Mouse (Mus musculus): Measurements from ENCODE around the gene Kctd12. TPM values are rescaled to one million over a fixed set of nuclear protein-coding genes. Genes with fewer than 3 reads are reported as not detected.
A peak's percentile ranks its signal among the peaks of the same experiment; 100 is the strongest.

Kctd12 gene
- polyA plus RNA-seq, 1 experiment, result 1.7 TPM

- H3K9ac ChIP-seq (ENCODE audit: low read depth, poor library complexity, severe bottlenecking), result no peak overlapping the region
- TF ChIP-seq POLR2A (IDR thresholded peaks at IDR 0.05; ENCODE audit: insufficient read depth, low read length), result no peak
- no peak for TF ChIP-seq EP300 (IDR thresholded peaks at IDR 0.05; ENCODE audit: insufficient read depth, low read depth, low read length)
- TF ChIP-seq CTCF (IDR thresholded peaks at IDR 0.05; ENCODE audit: low read depth, low read length), result no peak
- no peaks in the 10 kb centered on the region for H3K36me3 ChIP-seq (ENCODE audit: control insufficient read depth, insufficient read depth, low read length, poor library complexity, severe bottlenecking)
- no peaks in the 10 kb centered on the region for H3K4me1 ChIP-seq (ENCODE audit: control insufficient read depth, insufficient read depth, low read length)
- H3K27me3 ChIP-seq (ENCODE audit: control insufficient read depth, insufficient read depth, low read length, poor library complexity, severe bottlenecking), result peaks cover 6% of the 10 kb centered on the region
- H3K9me3 ChIP-seq (replicated peaks; ENCODE audit: control insufficient read depth, insufficient read depth, low read length, poor library complexity, severe bottlenecking), result no peaks in the 10 kb centered on the region
- H3K27ac ChIP-seq (ENCODE audit: insufficient read depth, low read length), result no peak overlapping the region
- H3K4me3 ChIP-seq (ENCODE audit: low read depth, low read length), result no peak overlapping the region
These were observed 1.2 kb upstream of the Kctd12 start for GRCm38 (mm10) chr14:102983686-102984085.

GRCm38 (mm10) chr14:102982016-102982626 is 316 bp downstream of the Kctd12 start:
- TF ChIP-seq POLR2A (IDR thresholded peaks at IDR 0.05; ENCODE audit: insufficient read depth, low read length) (no peak), CTCF (IDR thresholded peaks at IDR 0.05; ENCODE audit: low read depth, low read length) (no peak)
- Histone ChIP-seq H3K9me3 (replicated peaks; ENCODE audit: control insufficient read depth, insufficient read depth, low read length, poor library complexity, severe bottlenecking) (no peaks in the 10 kb centered on the region), H3K36me3 (ENCODE audit: control insufficient read depth, insufficient read depth, low read length, poor library complexity, severe bottlenecking) (no peaks in the 10 kb centered on the region), H3K9ac (ENCODE audit: low read depth, poor library complexity, severe bottlenecking) (peak overlapping the region; percentile 71), H3K27me3 (ENCODE audit: control insufficient read depth, insufficient read depth, low read length, poor library complexity, severe bottlenecking) (peaks cover 6% of the 10 kb centered on the region), H3K27ac (ENCODE audit: insufficient read depth, low read length) (no peak overlapping the region), H3K4me1 (ENCODE audit: control insufficient read depth, insufficient read depth, low read length) (no peaks in the 10 kb centered on the region), H3K4me3 (ENCODE audit: low read depth, low read length) (peak overlapping the region; percentile 61)

- no peak overlapping the region for H3K27ac ChIP-seq (ENCODE audit: insufficient read depth, low read length)
- no peak for TF ChIP-seq CTCF (IDR thresholded peaks at IDR 0.05; ENCODE audit: low read depth, low read length)
These were observed 909 bp downstream of the Kctd12 start for GRCm38 (mm10) chr14:102981441-102982015.

DNA sequence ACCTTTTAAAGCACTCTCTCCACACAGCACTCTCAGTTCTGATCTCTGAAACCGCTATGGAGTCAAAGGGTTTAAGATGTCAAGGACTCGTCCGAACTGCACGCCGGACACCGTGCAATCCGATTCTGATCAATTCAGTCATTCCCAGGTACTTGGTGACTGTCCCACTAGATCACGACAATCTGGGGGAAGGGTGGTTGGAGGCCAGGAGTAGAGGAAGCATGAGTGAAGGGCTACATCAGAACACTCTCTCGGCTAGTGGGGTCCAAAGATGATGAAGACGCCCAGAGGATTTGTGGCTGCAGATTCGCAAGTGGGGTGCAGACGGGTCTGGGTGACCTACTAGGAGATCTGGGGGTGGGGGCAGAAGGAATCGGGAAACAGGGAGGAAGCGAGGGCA is 1.5 kb downstream of the Kctd12 start:
- Histone ChIP-seq H3K36me3 (ENCODE audit: control insufficient read depth, insufficient read depth, low read length, poor library complexity, severe bottlenecking) (no peaks in the 10 kb centered on the region), H3K4me3 (ENCODE audit: low read depth, low read length) (peak overlapping the region; percentile 61), H3K27me3 (ENCODE audit: control insufficient read depth, insufficient read depth, low read length, poor library complexity, severe bottlenecking) (peaks cover 6% of the 10 kb centered on the region), H3K4me1 (ENCODE audit: control insufficient read depth, insufficient read depth, low read length) (no peaks in the 10 kb centered on the region), H3K9me3 (replicated peaks; ENCODE audit: control insufficient read depth, insufficient read depth, low read length, poor library complexity, severe bottlenecking) (no peaks in the 10 kb centered on the region), H3K9ac (ENCODE audit: low read depth, poor library complexity, severe bottlenecking) (peak overlapping the region; percentile 71; the same call in 1 of the 2 replicates), H3K27ac (ENCODE audit: insufficient read depth, low read length) (no peak overlapping the region)
- no peak for TF ChIP-seq POLR2A (IDR thresholded peaks at IDR 0.05; ENCODE audit: insufficient read depth, low read length)
- TF ChIP-seq CTCF (IDR thresholded peaks at IDR 0.05; ENCODE audit: low read depth, low read length), result no peak
- no peak for TF ChIP-seq EP300 (IDR thresholded peaks at IDR 0.05; ENCODE audit: insufficient read depth, low read depth, low read length)

More at GRCm38 (mm10) chr14:102981441-102982015, 909 bp downstream of the Kctd12 start:
- H3K4me1 ChIP-seq (ENCODE audit: control insufficient read depth, insufficient read depth, low read length), result no peaks in the 10 kb centered on the region
- H3K36me3 ChIP-seq (ENCODE audit: control insufficient read depth, insufficient read depth, low read length, poor library complexity, severe bottlenecking), result no peaks in the 10 kb centered on the region
- H3K4me3 ChIP-seq (ENCODE audit: low read depth, low read length), result peak overlapping the region; percentile 61
- H3K9me3 ChIP-seq (replicated peaks; ENCODE audit: control insufficient read depth, insufficient read depth, low read length, poor library complexity, severe bottlenecking), result no peaks in the 10 kb centered on the region
- peaks cover 6% of the 10 kb centered on the region for H3K27me3 ChIP-seq (ENCODE audit: control insufficient read depth, insufficient read depth, low read length, poor library complexity, severe bottlenecking)
- peak overlapping the region; percentile 71 for H3K9ac ChIP-seq (ENCODE audit: low read depth, poor library complexity, severe bottlenecking)

DNA sequence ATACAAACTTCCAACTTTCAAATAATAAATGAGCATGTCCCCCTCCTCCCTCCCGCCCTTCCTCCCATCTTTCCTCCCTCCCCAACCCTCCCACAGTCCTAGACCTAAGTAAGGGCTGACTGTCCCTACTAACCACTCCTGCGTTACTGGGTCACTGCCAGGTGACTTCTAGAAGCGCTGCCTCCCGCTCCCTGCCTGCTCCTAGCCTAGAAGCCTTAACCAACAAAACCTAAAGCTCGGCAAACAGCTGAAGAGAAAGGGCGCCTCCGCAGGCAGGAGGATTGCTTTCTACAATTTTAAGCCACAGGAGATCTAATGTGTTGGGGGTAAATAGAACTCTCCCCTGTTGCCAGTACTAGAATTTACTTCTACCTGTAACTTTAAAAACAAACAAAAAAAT is 2.0 kb downstream of the Kctd12 start:
- no peak overlapping the region for H3K27ac ChIP-seq (ENCODE audit: insufficient read depth, low read length)
- no peaks in the 10 kb centered on the region for H3K36me3 ChIP-seq (ENCODE audit: control insufficient read depth, insufficient read depth, low read length, poor library complexity, severe bottlenecking)
- no peaks in the 10 kb centered on the region for H3K9me3 ChIP-seq (replicated peaks; ENCODE audit: control insufficient read depth, insufficient read depth, low read length, poor library complexity, severe bottlenecking)
- no peak overlapping the region for H3K4me3 ChIP-seq (ENCODE audit: low read depth, low read length)
- TF ChIP-seq POLR2A (IDR thresholded peaks at IDR 0.05; ENCODE audit: insufficient read depth, low read length) (no peak), EP300 (IDR thresholded peaks at IDR 0.05; ENCODE audit: insufficient read depth, low read depth, low read length) (no peak), CTCF (IDR thresholded peaks at IDR 0.05; ENCODE audit: low read depth, low read length) (no peak)
- H3K4me1 ChIP-seq (ENCODE audit: control insufficient read depth, insufficient read depth, low read length), result no peaks in the 10 kb centered on the region
- H3K27me3 ChIP-seq (ENCODE audit: control insufficient read depth, insufficient read depth, low read length, poor library complexity, severe bottlenecking), result peaks cover 6% of the 10 kb centered on the region
- no peak overlapping the region for H3K9ac ChIP-seq (ENCODE audit: low read depth, poor library complexity, severe bottlenecking)

GRCm38 (mm10) chr14:102979831-102980230 is 2.6 kb downstream of the Kctd12 start:
- H3K9ac ChIP-seq (ENCODE audit: low read depth, poor library complexity, severe bottlenecking), result no peak overlapping the region
- no peaks in the 10 kb centered on the region for H3K4me1 ChIP-seq (ENCODE audit: control insufficient read depth, insufficient read depth, low read length)
- TF ChIP-seq EP300 (IDR thresholded peaks at IDR 0.05; ENCODE audit: insufficient read depth, low read depth, low read length) (no peak), POLR2A (IDR thresholded peaks at IDR 0.05; ENCODE audit: insufficient read depth, low read length) (no peak), CTCF (IDR thresholded peaks at IDR 0.05; ENCODE audit: low read depth, low read length) (no peak)
- peaks cover 6% of the 10 kb centered on the region for H3K27me3 ChIP-seq (ENCODE audit: control insufficient read depth, insufficient read depth, low read length, poor library complexity, severe bottlenecking)
- no peak overlapping the region for H3K4me3 ChIP-seq (ENCODE audit: low read depth, low read length)
- H3K36me3 ChIP-seq (ENCODE audit: control insufficient read depth, insufficient read depth, low read length, poor library complexity, severe bottlenecking), result no peaks in the 10 kb centered on the region
- no peaks in the 10 kb centered on the region for H3K9me3 ChIP-seq (replicated peaks; ENCODE audit: control insufficient read depth, insufficient read depth, low read length, poor library complexity, severe bottlenecking)
- H3K27ac ChIP-seq (ENCODE audit: insufficient read depth, low read length), result no peak overlapping the region
